Mouse (Mus musculus) cerebellum, adult 18-20 months (tissue): ENCODE measurements around the gene Tns1.
A peak's percentile ranks its signal among the peaks of the same experiment; 100 is the strongest.

ENCODE experiments used
- DNase-seq, 2 experiments: peaks; one replicate each; pipeline ENCODE4 v3.0.0; 2021

Gene Tns1

GRCm38 (mm10) chr1:74008498-74008897 is 115.8 kb downstream of the Tns1 start:
- DNase-seq, result peak; percentile 20 to 23

GRCm38 (mm10) chr1:74007398-74008050 is 116.7 kb downstream of the Tns1 start:
- DNase-seq, result no peak

GRCm38 (mm10) chr1:74005020-74005419 is 119.2 kb downstream of the Tns1 start:
- no peak for DNase-seq

GRCm38 (mm10) chr1:74003723-74004122 is 120.5 kb downstream of the Tns1 start:
- DNase-seq, result no peak

- no peak for DNase-seq
These were observed 122.8 kb downstream of the Tns1 start for GRCm38 (mm10) chr1:74001449-74001820.

GRCm38 (mm10) chr1:74000810-74001448 is 123.3 kb downstream of the Tns1 start:
- DNase-seq, result no peak

- DNase-seq, result no peak
These were observed 124.0 kb downstream of the Tns1 start for GRCm38 (mm10) chr1:74000191-74000651.

GRCm38 (mm10) chr1:73999533-73999932 is 124.7 kb downstream of the Tns1 start:
- DNase-seq, result no peak

GRCm38 (mm10) chr1:73998925-73999375 is 125.3 kb downstream of the Tns1 start:
- no peak for DNase-seq

- DNase-seq, result no peak
These were observed 126.0 kb downstream of the Tns1 start for GRCm38 (mm10) chr1:73998131-73998865.

GRCm38 (mm10) chr1:73997341-73997740 is 126.9 kb downstream of the Tns1 start:
- no peak for DNase-seq

GRCm38 (mm10) chr1:73996650-73997049 is 127.6 kb downstream of the Tns1 start:
- DNase-seq, result no peak

GRCm38 (mm10) chr1:73996209-73996608 is 128.0 kb downstream of the Tns1 start:
- peak; percentile 43 to 45 for DNase-seq

GRCm38 (mm10) chr1:73995063-73995810 is 129.0 kb downstream of the Tns1 start:
- no peak for DNase-seq

GRCm38 (mm10) chr1:73993901-73994426 is 130.3 kb downstream of the Tns1 start:
- no peak for DNase-seq

- no peak for DNase-seq
These were observed 131.0 kb downstream of the Tns1 start for GRCm38 (mm10) chr1:73993279-73993678.

GRCm38 (mm10) chr1:73992201-73992938 is 131.9 kb downstream of the Tns1 start:
- DNase-seq, result no peak

GRCm38 (mm10) chr1:73991226-73991625 is 133.0 kb downstream of the Tns1 start:
- DNase-seq, result no peak

- no peak for DNase-seq
These were observed 134.2 kb downstream of the Tns1 start for GRCm38 (mm10) chr1:73990024-73990423.

GRCm38 (mm10) chr1:73987705-73988201 is 136.5 kb downstream of the Tns1 start:
- no peak for DNase-seq

- peak; percentile 37 to 51 for DNase-seq
These were observed 137.8 kb downstream of the Tns1 start for GRCm38 (mm10) chr1:73986268-73987045.
